Mouse (Mus musculus) WW6 (cell line): ENCODE measurements around the gene 1810009J06Rik.
"Not testable (repeated sequence)": the region's sequence is repeated elsewhere in the genome, so short reads cannot be mapped to it uniquely, and the experiment has no call there.

Experiments used
- DNase-seq: peaks from one replicate; pipeline ENCODE4 v3.0.0-alpha.2; 2013; ENCODE audit warnings: low read depth, low spot score

1810009J06Rik gene

DNA sequence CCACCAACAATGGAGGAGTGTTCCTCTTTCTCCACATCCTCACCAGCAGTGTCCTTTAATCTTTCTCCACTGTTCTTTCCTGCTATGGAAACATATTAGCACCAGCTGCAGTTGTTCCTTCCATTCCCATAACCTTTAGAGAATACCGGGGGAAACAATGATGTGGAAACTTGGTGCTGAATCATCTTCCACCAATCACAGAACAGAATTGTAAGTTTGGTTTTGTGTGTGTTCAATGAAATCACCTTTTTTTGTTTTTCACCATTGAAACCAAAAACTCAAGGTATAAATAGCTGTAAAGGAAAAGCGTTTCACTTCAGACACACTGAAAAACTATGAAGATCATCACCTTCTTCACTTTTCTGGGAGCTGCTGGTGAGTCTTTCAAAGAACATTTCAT lies at the start of gene 1810009J06Rik:
Gene 1810009J06Rik, plus strand, starts transcription at position 301 of the 400 bp plus-strand sequence.
- DNase-seq, result not testable (repeated sequence)

DNA sequence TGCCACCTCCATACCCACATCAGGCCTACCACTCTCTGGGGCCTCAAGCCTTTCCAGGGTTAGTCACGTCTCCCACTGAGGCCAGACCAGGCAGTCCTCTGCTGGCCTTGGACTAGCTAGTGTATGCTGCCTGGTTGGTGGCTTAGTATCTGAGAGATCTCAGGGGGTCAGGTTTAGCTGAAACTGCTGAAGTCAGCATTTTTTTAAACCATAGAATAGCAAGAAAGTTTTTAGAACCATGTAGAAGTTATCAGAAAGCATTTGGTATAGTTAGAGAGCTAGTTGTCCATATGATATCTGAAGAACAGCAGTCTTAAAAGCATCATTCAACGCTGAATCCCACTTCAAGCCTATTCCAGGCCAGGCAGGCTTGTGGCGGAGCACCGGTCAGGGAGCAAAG lies 44.6 kb upstream of the 1810009J06Rik start:
- no peak for DNase-seq

DNA sequence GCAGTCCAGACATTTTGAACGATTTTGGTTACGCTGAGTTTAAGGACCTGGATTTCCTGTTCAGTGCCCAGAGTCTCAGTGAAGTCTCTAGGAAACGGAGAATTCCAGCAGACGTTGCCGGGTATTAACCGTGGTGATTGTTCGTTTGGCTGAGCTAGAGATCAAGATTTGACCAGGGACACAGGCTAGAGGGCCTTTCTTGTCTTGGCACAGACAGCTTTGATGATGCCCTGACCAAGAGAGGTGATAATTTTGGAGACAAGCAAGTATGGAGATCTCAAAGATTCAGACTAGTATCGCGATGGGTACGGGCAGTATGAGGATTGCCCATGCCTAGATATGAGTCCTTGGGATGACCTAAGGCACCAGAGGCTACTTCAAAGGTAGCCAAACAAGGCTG lies 24.1 kb upstream of the 1810009J06Rik start, which contains the start of gene 1700074P13Rik:
Gene 1700074P13Rik, minus strand, starts transcription at position 101 of the 400 bp plus-strand sequence.
- no peak for DNase-seq

DNA sequence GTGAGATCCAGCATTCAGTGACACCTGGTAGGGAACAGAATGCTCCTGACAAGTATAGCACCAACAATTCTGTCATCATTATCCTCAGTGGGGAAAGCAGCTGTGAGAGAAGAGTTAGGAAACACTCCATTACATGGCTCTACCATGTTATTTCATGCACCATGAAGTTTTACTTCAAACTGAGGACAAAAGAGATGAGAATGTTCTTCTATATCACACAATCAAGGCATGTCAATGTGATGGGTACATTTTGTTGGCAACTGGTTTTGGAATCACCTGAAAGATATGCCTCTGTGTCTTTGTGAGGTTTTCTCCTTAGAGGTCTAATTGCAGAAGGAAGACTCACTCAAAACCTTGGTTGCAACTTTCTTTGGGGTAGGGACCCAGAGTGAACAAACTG lies 12.8 kb upstream of the 1810009J06Rik start, which contains the start of gene Gm4744:
Gene Gm4744, minus strand, starts transcription at position 101 of the 400 bp plus-strand sequence.
- DNase-seq, result no peak

DNA sequence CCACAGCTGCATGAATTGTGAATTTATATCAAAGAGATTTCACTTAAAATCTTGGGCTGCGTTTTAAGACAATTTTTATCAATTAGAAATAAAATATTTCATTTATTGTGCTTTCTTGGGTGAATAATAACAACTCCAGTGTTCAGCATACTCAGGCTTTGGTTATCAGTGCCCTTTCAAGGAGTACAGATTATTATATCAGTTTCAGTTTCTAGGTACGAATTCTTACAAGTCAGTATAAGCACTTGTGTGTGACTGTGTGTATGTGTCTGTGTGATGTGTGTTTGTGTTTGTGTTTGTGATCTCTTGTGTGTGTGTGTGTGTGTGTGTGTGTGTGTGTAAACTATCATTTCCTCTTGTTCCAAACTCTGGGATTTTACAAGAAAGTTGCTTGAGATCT lies 10.8 kb upstream of the 1810009J06Rik start:
- DNase-seq, result no peak

DNA sequence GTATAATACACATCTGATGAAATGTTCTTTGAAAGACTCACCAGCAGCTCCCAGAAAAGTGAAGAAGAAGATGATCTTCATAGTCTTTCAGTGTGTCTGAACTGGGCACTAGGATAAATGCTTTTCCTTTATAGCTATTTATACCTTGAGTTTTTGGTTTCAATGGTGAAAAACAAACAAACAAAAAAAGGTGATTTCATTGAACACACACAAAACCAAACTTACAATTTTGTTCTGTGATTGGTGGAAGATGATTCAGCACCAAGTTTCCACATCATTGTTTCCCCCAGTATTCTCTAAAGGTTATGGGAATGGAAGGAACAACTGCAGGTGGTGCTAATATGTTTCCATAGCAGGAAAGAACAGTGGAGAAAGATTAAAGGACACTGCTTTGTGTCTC lies 34.8 kb downstream of the 1810009J06Rik start, which contains the start of gene Gm2663:
Gene Gm2663, minus strand, starts transcription at position 101 of the 400 bp plus-strand sequence.
- DNase-seq, result not testable (repeated sequence)

DNA sequence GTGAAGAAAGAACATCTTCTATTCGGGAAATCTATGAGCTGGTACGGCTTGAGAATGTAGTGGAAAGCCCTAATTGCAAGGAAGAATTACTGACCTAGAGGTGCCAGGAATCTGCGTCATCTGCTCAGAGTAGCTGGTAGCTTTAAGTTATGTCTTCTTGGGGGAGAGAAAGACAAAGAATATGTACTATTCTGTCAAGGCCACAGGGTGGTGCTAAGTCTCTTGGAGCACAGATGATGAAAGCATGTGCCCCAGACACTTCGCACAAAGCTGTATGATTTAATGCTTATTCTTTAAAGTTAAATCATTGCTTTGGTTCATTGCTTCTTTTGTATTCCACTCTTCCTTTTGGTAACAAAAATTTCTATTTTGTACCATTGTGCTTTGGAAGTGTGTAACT lies 50.5 kb downstream of the 1810009J06Rik start:
- no peak for DNase-seq
